Mouse (Mus musculus): Measurements from ENCODE around the gene Slc25a40. TPM values are rescaled to one million over a fixed set of nuclear protein-coding genes. Genes with fewer than 3 reads are reported as not detected.
A peak's percentile ranks its signal among the peaks of the same experiment; 100 is the strongest.

Slc25a40 gene
- total RNA-seq, 2 experiments from 2014 or later = 3.3 to 4.5 TPM

- H3K4me3 ChIP-seq = peak overlapping the region; percentile 98
- intact Hi-C loops (cut with DNase I) = loop anchor here (5.0 to 10.0 kb wide), 4 partner anchors 57 to 738 kb away; partner anchors contain the start of genes Adam22, Crot and Dmtf1
- H3K27ac ChIP-seq = no peak overlapping the region
- no peak for TF ChIP-seq CTCF (IDR thresholded peaks at IDR 0.05)
- DNase-seq = no peak
Observed at GRCm38 (mm10) chr5:8424116-8424515, 1.5 kb downstream of the Slc25a40 start.

GRCm38 (mm10) chr5:8425899-8426298 lies 3.2 kb downstream of the Slc25a40 start:
- no peak for DNase-seq
- TF ChIP-seq CTCF (IDR thresholded peaks at IDR 0.05) = no peak
- Histone ChIP-seq H3K4me3 (no peak overlapping the region), H3K27ac (no peak overlapping the region)
- intact Hi-C loops (cut with DNase I) = loop anchor here (10.0 kb wide), 2 partner anchors 211 to 569 kb away; partner anchors contain the start of gene Crot

DNA sequence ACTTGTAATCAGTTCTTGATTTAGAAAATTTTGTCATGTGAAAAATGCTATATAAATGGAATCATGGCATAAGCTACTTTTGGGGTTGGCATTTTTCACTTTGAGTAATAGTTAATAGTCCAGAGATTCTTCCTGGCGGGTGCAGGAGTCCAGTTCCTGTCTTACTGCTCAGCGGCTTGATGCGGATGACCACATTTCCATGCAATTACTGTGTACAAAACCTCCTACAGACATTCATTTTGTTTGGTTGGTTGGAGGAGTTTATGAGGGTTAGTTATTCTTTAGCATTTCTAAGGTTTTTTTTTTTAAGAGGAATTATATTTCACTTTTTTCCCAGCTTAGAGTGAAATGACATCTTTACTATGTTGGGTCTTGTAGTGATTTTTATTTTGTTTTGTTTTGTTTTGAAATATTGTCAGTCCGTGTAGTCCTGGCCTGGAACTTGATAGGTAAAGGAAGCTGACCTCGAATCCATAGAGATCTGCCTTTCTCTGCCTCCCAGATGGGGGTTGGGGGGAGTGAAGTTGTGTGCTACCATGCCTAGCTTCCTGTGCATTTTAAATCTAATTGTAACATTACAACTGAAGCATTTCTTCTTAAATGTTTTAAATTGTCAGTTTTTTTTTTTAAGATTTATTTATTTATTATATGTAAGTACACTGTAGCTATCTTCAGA lies 15.0 kb downstream of the Slc25a40 start:
- no peak for TF ChIP-seq CTCF (IDR thresholded peaks at IDR 0.05)
- intact Hi-C loops (cut with DNase I) = no loop called here
- no peak for DNase-seq
- Histone ChIP-seq H3K27ac (no peak overlapping the region), H3K4me3 (no peak overlapping the region)

DNA sequence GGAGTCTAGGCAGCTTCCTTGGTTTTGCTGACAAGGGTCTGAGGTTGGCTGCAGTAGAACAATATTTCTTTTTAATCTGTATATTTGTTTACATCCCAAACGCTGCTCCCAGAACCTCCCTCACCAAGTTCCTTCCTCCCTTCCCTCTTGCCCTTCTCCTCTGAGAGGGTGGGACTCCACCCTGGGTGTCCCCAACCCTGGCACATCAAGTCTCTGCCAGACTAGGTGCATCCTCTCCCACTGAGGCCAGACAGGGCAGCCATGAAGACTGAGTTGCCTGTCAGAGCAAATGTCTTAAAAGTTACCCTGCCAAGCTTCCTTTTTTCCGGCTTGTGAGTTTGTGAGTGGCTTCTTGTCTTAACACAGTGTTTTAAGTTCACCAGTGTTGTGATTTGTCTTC lies 16.4 kb downstream of the Slc25a40 start:
- H3K4me3 ChIP-seq = no peak overlapping the region
- TF ChIP-seq CTCF (IDR thresholded peaks at IDR 0.05) = no peak
- intact Hi-C loops (cut with DNase I) = no loop called here
- no peak overlapping the region for H3K27ac ChIP-seq
- DNase-seq = no peak

GRCm38 (mm10) chr5:8455565-8455964 lies 32.9 kb downstream of the Slc25a40 start:
- TF ChIP-seq CTCF (IDR thresholded peaks at IDR 0.05) = no peak
- intact Hi-C loops (cut with DNase I) = no loop called here
- no peak overlapping the region for H3K27ac ChIP-seq
- DNase-seq = no peak
- no peak overlapping the region for H3K4me3 ChIP-seq

DNA sequence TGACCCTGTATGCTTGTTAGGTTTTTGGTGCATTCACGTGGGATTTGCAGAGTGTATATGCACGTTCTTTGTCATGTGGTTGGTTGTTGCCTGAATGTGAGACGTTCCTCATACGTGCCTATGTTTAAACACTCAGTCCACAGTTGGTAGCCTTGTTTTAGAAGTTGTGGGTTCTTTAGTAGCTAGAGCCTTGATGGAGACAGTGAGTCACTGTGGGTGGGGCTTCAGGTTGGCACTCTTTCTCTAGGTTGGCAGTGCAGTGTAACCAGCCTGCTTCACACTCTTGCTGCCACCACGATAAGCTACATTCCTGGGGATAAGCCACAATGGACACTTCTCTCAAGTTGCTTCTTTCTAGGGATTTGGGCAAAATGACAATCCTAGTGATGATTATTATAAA lies 33.9 kb downstream of the Slc25a40 start:
- intact Hi-C loops (cut with DNase I) = no loop called here
- DNase-seq = no peak
- H3K4me3 ChIP-seq = no peak overlapping the region
- TF ChIP-seq CTCF (IDR thresholded peaks at IDR 0.05) = no peak
- no peak overlapping the region for H3K27ac ChIP-seq

DNA sequence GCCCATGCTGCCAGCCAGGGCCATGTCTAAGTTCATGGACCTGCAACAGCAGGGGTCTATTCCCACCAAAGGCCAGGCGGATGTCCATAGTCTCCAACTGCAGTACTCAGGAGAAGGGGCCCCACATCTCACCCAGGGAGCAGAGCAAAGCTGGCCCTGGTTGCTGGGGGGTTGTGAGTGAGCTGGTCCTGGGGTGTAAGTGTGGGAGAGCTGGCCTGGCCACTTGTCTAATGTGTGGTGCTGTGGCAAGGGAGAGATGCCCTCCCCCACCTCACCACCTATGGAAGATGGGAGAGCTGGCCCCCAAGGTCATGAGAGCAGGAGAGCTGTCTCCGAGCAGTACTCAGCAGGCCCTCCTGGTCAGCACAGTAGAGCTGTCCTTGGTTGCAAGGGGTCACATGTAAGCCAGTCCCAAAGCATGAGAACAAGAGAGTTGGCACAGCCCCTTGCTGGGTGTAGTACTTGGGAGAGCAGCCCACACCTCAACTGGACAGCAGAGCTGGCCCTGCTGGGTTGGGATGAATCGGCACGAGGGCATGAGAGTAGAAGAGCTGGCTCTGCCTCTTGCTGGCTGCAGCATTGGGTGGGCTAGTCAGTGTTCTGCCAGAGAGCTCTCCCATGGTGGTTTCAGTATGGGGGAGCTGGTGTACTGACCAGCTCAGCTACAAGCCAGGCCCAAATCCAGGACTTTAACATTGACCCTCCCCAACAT lies 65.5 kb downstream of the Slc25a40 start:
- no peak for DNase-seq
- no peak overlapping the region for H3K4me3 ChIP-seq
- no peak for TF ChIP-seq CTCF (IDR thresholded peaks at IDR 0.05)
- intact Hi-C loops (cut with DNase I) = no loop called here
- no peak overlapping the region for H3K27ac ChIP-seq

DNA sequence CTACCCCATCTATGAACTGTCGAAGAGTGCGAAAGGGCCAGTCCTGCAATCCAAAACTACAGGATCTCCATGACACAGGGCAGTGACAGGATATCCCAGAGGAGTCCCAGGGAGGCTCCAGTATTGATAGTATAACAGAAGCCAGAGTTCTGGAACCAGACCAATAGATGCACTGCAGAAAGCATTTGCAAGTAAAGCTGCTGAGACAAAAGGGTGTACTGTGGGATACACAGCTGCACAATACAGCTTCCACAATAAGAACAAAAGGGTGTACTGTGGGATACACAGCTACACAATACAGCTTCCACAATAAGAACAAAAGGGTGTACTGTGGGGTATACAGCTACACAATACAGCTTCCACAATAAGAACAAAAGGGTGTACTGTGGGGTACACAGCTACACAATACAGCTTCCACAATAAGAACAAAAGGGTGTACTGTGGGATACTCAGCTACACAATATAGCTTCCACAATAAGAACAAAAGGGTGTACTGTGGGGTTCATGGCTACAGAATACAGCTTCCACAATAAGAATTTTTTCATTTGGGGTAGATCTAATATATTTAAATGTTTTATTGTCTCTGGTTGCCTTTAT lies 66.1 kb downstream of the Slc25a40 start:
- intact Hi-C loops (cut with DNase I) = no loop called here
- Histone ChIP-seq H3K27ac (no peak overlapping the region), H3K4me3 (no peak overlapping the region)
- no peak for TF ChIP-seq CTCF (IDR thresholded peaks at IDR 0.05)
- DNase-seq = no peak

DNA sequence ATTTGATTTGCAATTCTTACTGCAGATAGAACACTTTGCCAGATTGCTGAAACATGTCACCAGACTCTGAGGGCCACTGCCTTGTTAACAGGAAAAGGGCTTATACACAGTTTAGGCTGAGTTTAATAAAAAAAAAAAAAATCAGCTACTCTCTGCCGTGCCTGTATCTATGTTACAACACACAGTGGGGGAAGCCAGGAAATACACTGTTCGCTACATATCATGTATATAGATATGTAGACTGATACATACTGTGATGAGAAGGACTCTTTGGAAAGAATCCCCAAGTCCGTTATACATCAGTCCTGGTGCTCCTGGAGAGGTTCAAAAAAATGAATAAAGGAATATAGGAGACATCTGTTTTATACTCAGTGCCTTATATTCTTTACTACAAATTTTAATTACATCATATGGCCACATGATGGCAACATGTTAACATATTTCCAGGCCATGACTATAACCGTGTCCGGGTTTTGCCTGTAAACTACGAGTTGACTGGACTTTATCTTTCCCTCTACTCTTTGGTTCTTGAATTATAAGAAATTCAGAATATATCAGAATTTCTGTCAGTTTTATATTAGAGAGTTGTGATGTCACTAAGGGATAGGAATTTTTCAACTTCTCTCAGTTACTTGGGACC lies 66.9 kb downstream of the Slc25a40 start:
- H3K4me3 ChIP-seq = no peak overlapping the region
- TF ChIP-seq CTCF (IDR thresholded peaks at IDR 0.05) = peak; percentile 51
- intact Hi-C loops (cut with DNase I) = no loop called here
- no peak overlapping the region for H3K27ac ChIP-seq
- DNase-seq = no peak

- TF ChIP-seq CTCF (IDR thresholded peaks at IDR 0.05) = no peak
- intact Hi-C loops (cut with DNase I) = no loop called here
- H3K4me3 ChIP-seq = no peak overlapping the region
Observed at GRCm38 (mm10) chr5:8491778-8492177, 69.1 kb downstream of the Slc25a40 start.

More at GRCm38 (mm10) chr5:8491778-8492177, 69.1 kb downstream of the Slc25a40 start:
- no peak overlapping the region for H3K27ac ChIP-seq
- DNase-seq = no peak

Other genes starting within 250 kb of the Slc25a40 start
- gene Adam22, start 54.7 kb upstream of the Slc25a40 start, total RNA-seq (2021) = 1 to 10 TPM; 1.6 to 2.8 TPM
- under 1 TPM; 0.36 to 0.79 TPM for gene Dbf4, start 134 bp upstream of the Slc25a40 start, total RNA-seq (2021)
- gene Rundc3b, start 200.1 kb downstream of the Slc25a40 start, total RNA-seq (2021) = under 1 TPM; 0.05 to 0.17 TPM
- 1 to 10 TPM; 3.9 to 4.4 TPM for gene Abcb1a, start 237.2 kb downstream of the Slc25a40 start, total RNA-seq (2021)